Mouse (Mus musculus): ENCODE measurements around the gene Ccdc87.

DNA sequence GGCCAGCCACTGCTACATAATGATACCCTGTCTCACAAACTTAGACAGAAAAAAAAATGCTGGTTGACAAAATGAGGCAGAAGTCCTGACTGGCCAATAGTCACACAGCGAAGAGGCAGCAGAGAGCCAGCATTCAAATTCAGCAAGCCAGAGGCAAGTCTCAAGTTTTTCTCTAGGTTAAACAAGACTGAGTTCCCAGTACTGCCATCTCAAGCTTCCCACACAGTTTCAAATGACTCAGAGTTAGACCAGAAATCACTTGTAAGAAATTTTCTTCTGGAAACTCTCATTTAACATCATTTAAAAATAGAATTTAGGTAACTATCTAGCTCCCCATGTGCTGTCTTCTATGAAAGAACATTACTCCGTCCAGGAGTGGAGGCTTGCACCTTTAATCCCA is 41.3 kb upstream of the Ccdc87 start:
- no peak for TF ChIP-seq CTCF (IDR thresholded peaks at IDR 0.05; ENCODE audit: borderline replicate concordance, insufficient read depth, low read length)
- TF ChIP-seq POLR2A (IDR thresholded peaks at IDR 0.05; ENCODE audit: low read depth, low read length), result no peak

Data from embryonic fibroblast, embryonic 13.5 days (primary cell).